Mouse (Mus musculus) spleen, adult 18-20 months (tissue): ENCODE results near the gene Dcaf15.

Experiments
- DNase-seq, 2 experiments: peaks; one replicate each; pipeline ENCODE4 v3.0.0; 2022; ENCODE audit warnings: mixed read lengths in 2 of 2

The Dcaf15 gene

GRCm38 (mm10) chr8:84098376-84098775, 6.2 kb downstream of the Dcaf15 start:
- DNase-seq, result no peak

- no peak for DNase-seq
These were observed 8.5 kb downstream of the Dcaf15 start for GRCm38 (mm10) chr8:84096061-84096460.

- DNase-seq, result no peak
These were observed 14.0 kb downstream of the Dcaf15 start for GRCm38 (mm10) chr8:84090585-84090984.

GRCm38 (mm10) chr8:84089277-84089676, 15.3 kb downstream of the Dcaf15 start:
- no peak for DNase-seq

GRCm38 (mm10) chr8:84087821-84088220, 16.7 kb downstream of the Dcaf15 start:
- no peak for DNase-seq

GRCm38 (mm10) chr8:84087156-84087555, 17.4 kb downstream of the Dcaf15 start:
- no peak for DNase-seq

GRCm38 (mm10) chr8:84084341-84085115, 20.0 kb downstream of the Dcaf15 start:
- no peak for DNase-seq

- no peak for DNase-seq
These were observed 20.7 kb downstream of the Dcaf15 start for GRCm38 (mm10) chr8:84083829-84084241.

GRCm38 (mm10) chr8:84079206-84079605, 25.4 kb downstream of the Dcaf15 start:
- no peak for DNase-seq

GRCm38 (mm10) chr8:84076849-84077248, 27.7 kb downstream of the Dcaf15 start:
- DNase-seq, result no peak

GRCm38 (mm10) chr8:84076412-84076811, 28.2 kb downstream of the Dcaf15 start:
- no peak for DNase-seq

GRCm38 (mm10) chr8:84073230-84073976, 31.2 kb downstream of the Dcaf15 start:
- DNase-seq, result no peak

GRCm38 (mm10) chr8:84072321-84072720, 32.2 kb downstream of the Dcaf15 start:
- no peak for DNase-seq

GRCm38 (mm10) chr8:84071921-84072320, 32.6 kb downstream of the Dcaf15 start:
- no peak for DNase-seq

- no peak for DNase-seq
These were observed 33.9 kb downstream of the Dcaf15 start for GRCm38 (mm10) chr8:84070667-84071066.

- DNase-seq, result no peak
These were observed 34.3 kb downstream of the Dcaf15 start for GRCm38 (mm10) chr8:84070241-84070640.

- no peak for DNase-seq
These were observed 34.8 kb downstream of the Dcaf15 start for GRCm38 (mm10) chr8:84069750-84070149.

GRCm38 (mm10) chr8:84069169-84069568, 35.4 kb downstream of the Dcaf15 start:
- DNase-seq, result no peak

GRCm38 (mm10) chr8:84068316-84069035, 36.1 kb downstream of the Dcaf15 start:
- no peak for DNase-seq

- no peak for DNase-seq
These were observed 36.7 kb downstream of the Dcaf15 start for GRCm38 (mm10) chr8:84067911-84068310.

- peak; percentile 96 to 99 for DNase-seq
These were observed 37.5 kb downstream of the Dcaf15 start for GRCm38 (mm10) chr8:84067047-84067573.

GRCm38 (mm10) chr8:84066291-84066930, 38.2 kb downstream of the Dcaf15 start, which contains the start of gene Rfx1:
Gene Rfx1, plus strand, starts transcription at chr8:84066834.
- peak; percentile 95 to 97 for DNase-seq
